Mouse (Mus musculus) limb, embryonic 12.5 days (tissue): Measurements from ENCODE around the gene Zfp804a. TPM values are rescaled to one million over a fixed set of nuclear protein-coding genes. Genes with fewer than 3 reads are reported as not detected.

Experiments used
- ATAC-seq: fragments of 200-750 bp; cut with Nextera tagmentation; 2 replicates; pipeline ENCODE4 v1.8.0; 2017; ENCODE audit warnings: low read depth, moderate TSS enrichment; ENCODE audit not compliant: insufficient number of reproducible peaks, insufficient read depth, low FRiP score, low TSS enrichment
- H3K27ac ChIP-seq: fragments of 300-500 bp; sonication (generic); 2 replicates; pipeline ENCODE4 v1.5.1; 2016; ENCODE audit warnings: mild to moderate bottlenecking, moderate library complexity
- H3K27me3 ChIP-seq: fragments of 300-500 bp; sonication (generic); 2 replicates; pipeline ENCODE4 v1.6.1; 2016; ENCODE audit warnings: mild to moderate bottlenecking, moderate library complexity
- H3K36me3 ChIP-seq: fragments of 300-500 bp; sonication (generic); 2 replicates; pipeline ENCODE4 v1.6.1; 2016; ENCODE audit warnings: mild to moderate bottlenecking, moderate library complexity
- H3K4me1 ChIP-seq: fragments of 300-500 bp; sonication (generic); replicated peaks from 2 replicates; pipeline ENCODE4 v1.6.1; 2016
- H3K4me2 ChIP-seq: fragments of 300-500 bp; sonication (generic); 2 replicates; pipeline ENCODE4 v1.6.1; 2016; ENCODE audit warnings: mild to moderate bottlenecking, moderate library complexity
- H3K4me3 ChIP-seq: fragments of 300-500 bp; sonication (generic); replicated peaks from 2 replicates; pipeline ENCODE4 v1.5.1; 2016; ENCODE audit warnings: mild to moderate bottlenecking
- H3K9ac ChIP-seq: fragments of 300-500 bp; sonication (generic); replicated peaks from 2 replicates; pipeline ENCODE4 v1.6.1; 2016; ENCODE audit warnings: mild to moderate bottlenecking, moderate library complexity
- H3K9me3 ChIP-seq: fragments of 300-500 bp; sonication (generic); 2 replicates; pipeline ENCODE4 v1.6.1; 2016; ENCODE audit warnings: mild to moderate bottlenecking, moderate library complexity
- WGBS: fragments of 180-500 bp; shearing (Covaris S2); methylation state at CpG from one replicate; pipeline ENCODE4 v1.1.7; 2016; 5-methylcytosine and 5-hydroxymethylcytosine counted together
- polyA plus RNA-seq: library from polyadenylated mRNA; unstranded; fragments of >200 nt; fragmentation: Nextera tagmentation; extraction: Ambion mirVana; gene quantifications from 2 replicates; pipeline ENCODE4 v1.2.1, GENCODE M21; 2016

Gene Zfp804a
- polyA plus RNA-seq = 0.15 and 0.36 TPM in 2 replicates

- peak; percentile 67 for ATAC-seq
- H3K36me3 ChIP-seq = no peaks in the 10 kb centered on the region
- H3K4me2 ChIP-seq = peak within 1 kb of the TSS; percentile 99
- WGBS = 1% methylated on average over 49 of the region's 82 CpGs
- H3K9me3 ChIP-seq = no peaks in the 10 kb centered on the region
- peaks cover 34% of the 10 kb centered on the region for H3K27me3 ChIP-seq
- H3K9ac ChIP-seq = peak within 1 kb of the TSS; percentile 61
- H3K4me3 ChIP-seq = peak within 1 kb of the TSS; percentile 71
- no peak within 1 kb of the TSS for H3K27ac ChIP-seq
- peaks cover 7% of the 10 kb centered on the region for H3K4me1 ChIP-seq
Measured at GRCm38 (mm10) chr2:82053185-82053891, at the start of gene Zfp804a. Zfp804a (plus strand) TSS chr2:82053222.

- Histone ChIP-seq H3K4me2 (no peak overlapping the region), H3K4me1 (peaks cover 7% of the 10 kb centered on the region), H3K9ac (no peak overlapping the region), H3K9me3 (no peaks in the 10 kb centered on the region), H3K27me3 (peaks cover 34% of the 10 kb centered on the region), H3K36me3 (no peaks in the 10 kb centered on the region), H3K27ac (no peak overlapping the region), H3K4me3 (no peak overlapping the region)
- WGBS = 72% methylated on average over 4 of the region's 4 CpGs
- no peak for ATAC-seq
Measured at GRCm38 (mm10) chr2:82051635-82052034, 1.4 kb upstream of the Zfp804a start.

- H3K4me1 ChIP-seq = peaks cover 7% of the 10 kb centered on the region
- ATAC-seq = peak; percentile 20; the same call in 1 of the 2 replicates
- H3K36me3 ChIP-seq = no peaks in the 10 kb centered on the region
- H3K9ac ChIP-seq = peak overlapping the region; percentile 61; the same call in 1 of the 2 replicates
- WGBS = 4% methylated on average over 34 of the region's 34 CpGs
- no peak overlapping the region for H3K27ac ChIP-seq
- no peaks in the 10 kb centered on the region for H3K9me3 ChIP-seq
- peaks cover 34% of the 10 kb centered on the region for H3K27me3 ChIP-seq
- H3K4me3 ChIP-seq = peak overlapping the region; percentile 71
- H3K4me2 ChIP-seq = peak overlapping the region; percentile 99
Measured at GRCm38 (mm10) chr2:82052338-82053184, 461 bp upstream of the Zfp804a start.

- Histone ChIP-seq H3K27ac (no peak overlapping the region), H3K4me3 (no peak overlapping the region), H3K9ac (no peak overlapping the region), H3K4me2 (peak overlapping the region; percentile 99), H3K9me3 (no peaks in the 10 kb centered on the region), H3K27me3 (peaks cover 34% of the 10 kb centered on the region), H3K36me3 (no peaks in the 10 kb centered on the region), H3K4me1 (peaks cover 7% of the 10 kb centered on the region)
- 60% methylated on average over 4 of the region's 4 CpGs for WGBS
- ATAC-seq = no peak
Measured at GRCm38 (mm10) chr2:82054446-82054845, 1.4 kb downstream of the Zfp804a start.

- no peak overlapping the region for H3K4me3 ChIP-seq
- H3K9me3 ChIP-seq = no peaks in the 10 kb centered on the region
- H3K36me3 ChIP-seq = no peaks in the 10 kb centered on the region
- WGBS = 35% methylated on average over 5 of the region's 5 CpGs
- H3K4me1 ChIP-seq = no peaks in the 10 kb centered on the region
- H3K4me2 ChIP-seq = no peak overlapping the region
- no peak for ATAC-seq
- no peak overlapping the region for H3K27ac ChIP-seq
- H3K9ac ChIP-seq = no peak overlapping the region
- H3K27me3 ChIP-seq = no peaks in the 10 kb centered on the region
Measured at GRCm38 (mm10) chr2:82064671-82065070, 11.6 kb downstream of the Zfp804a start.

- 91% methylated on average over 1 of the region's 1 CpGs for WGBS
- no peaks in the 10 kb centered on the region for H3K9me3 ChIP-seq
- no peak overlapping the region for H3K4me2 ChIP-seq
- no peaks in the 10 kb centered on the region for H3K27me3 ChIP-seq
- H3K4me1 ChIP-seq = no peaks in the 10 kb centered on the region
- H3K27ac ChIP-seq = no peak overlapping the region
- no peak overlapping the region for H3K4me3 ChIP-seq
- H3K9ac ChIP-seq = no peak overlapping the region
- H3K36me3 ChIP-seq = no peaks in the 10 kb centered on the region
- ATAC-seq = no peak
Measured at GRCm38 (mm10) chr2:82067912-82068311, 14.9 kb downstream of the Zfp804a start.

GRCm38 (mm10) chr2:82069172-82069571, 16.1 kb downstream of the Zfp804a start:
- no peak for ATAC-seq
- Histone ChIP-seq H3K4me2 (no peak overlapping the region), H3K9me3 (no peaks in the 10 kb centered on the region), H3K4me1 (no peaks in the 10 kb centered on the region), H3K27me3 (no peaks in the 10 kb centered on the region), H3K27ac (no peak overlapping the region), H3K36me3 (no peaks in the 10 kb centered on the region), H3K9ac (no peak overlapping the region), H3K4me3 (no peak overlapping the region)
- 61% methylated on average over 1 of the region's 1 CpGs for WGBS

GRCm38 (mm10) chr2:82076883-82077282, 23.9 kb downstream of the Zfp804a start:
- no peaks in the 10 kb centered on the region for H3K27me3 ChIP-seq
- H3K9ac ChIP-seq = no peak overlapping the region
- ATAC-seq = no peak
- H3K9me3 ChIP-seq = no peaks in the 10 kb centered on the region
- H3K4me3 ChIP-seq = no peak overlapping the region
- H3K36me3 ChIP-seq = no peaks in the 10 kb centered on the region
- no peak overlapping the region for H3K27ac ChIP-seq
- H3K4me1 ChIP-seq = no peaks in the 10 kb centered on the region
- no peak overlapping the region for H3K4me2 ChIP-seq
- 82% methylated on average over 3 of the region's 3 CpGs for WGBS

- WGBS = 88% methylated on average over 6 of the region's 6 CpGs
Measured at GRCm38 (mm10) chr2:82078287-82078994, 25.4 kb downstream of the Zfp804a start.

GRCm38 (mm10) chr2:82080678-82081077, 27.7 kb downstream of the Zfp804a start:
- no peaks in the 10 kb centered on the region for H3K4me1 ChIP-seq
- H3K27me3 ChIP-seq = no peaks in the 10 kb centered on the region
- H3K4me3 ChIP-seq = no peak overlapping the region
- no peak for ATAC-seq
- H3K27ac ChIP-seq = no peak overlapping the region
- no peak overlapping the region for H3K4me2 ChIP-seq
- H3K36me3 ChIP-seq = no peaks in the 10 kb centered on the region
- no peaks in the 10 kb centered on the region for H3K9me3 ChIP-seq
- H3K9ac ChIP-seq = no peak overlapping the region
- WGBS = 79% methylated on average over 4 of the region's 4 CpGs

More at GRCm38 (mm10) chr2:82078287-82078994, 25.4 kb downstream of the Zfp804a start:
- Histone ChIP-seq H3K9me3 (no peaks in the 10 kb centered on the region), H3K4me1 (no peaks in the 10 kb centered on the region), H3K27ac (no peak overlapping the region), H3K36me3 (no peaks in the 10 kb centered on the region), H3K4me2 (no peak overlapping the region), H3K9ac (no peak overlapping the region), H3K27me3 (no peaks in the 10 kb centered on the region), H3K4me3 (no peak overlapping the region)
- no peak for ATAC-seq

GRCm38 (mm10) chr2:82113148-82113547, 60.1 kb downstream of the Zfp804a start:
- H3K4me3 ChIP-seq = no peak overlapping the region
- no peak overlapping the region for H3K9ac ChIP-seq
- no peaks in the 10 kb centered on the region for H3K36me3 ChIP-seq
- H3K4me1 ChIP-seq = no peaks in the 10 kb centered on the region
- no peak overlapping the region for H3K27ac ChIP-seq
- H3K27me3 ChIP-seq = no peaks in the 10 kb centered on the region
- 67% methylated on average over 1 of the region's 1 CpGs for WGBS
- H3K4me2 ChIP-seq = no peak overlapping the region
- no peaks in the 10 kb centered on the region for H3K9me3 ChIP-seq
- no peak for ATAC-seq
